Mouse (Mus musculus) cerebellum, postnatal 36 days (tissue): ENCODE results near the gene Thtpa.

Experiments
- DNase-seq, 2 experiments: peaks; one replicate each; pipeline ENCODE4 v3.0.0; 2021 to 2022; ENCODE audit warnings: mixed read lengths in 2 of 2

Thtpa gene

DNA sequence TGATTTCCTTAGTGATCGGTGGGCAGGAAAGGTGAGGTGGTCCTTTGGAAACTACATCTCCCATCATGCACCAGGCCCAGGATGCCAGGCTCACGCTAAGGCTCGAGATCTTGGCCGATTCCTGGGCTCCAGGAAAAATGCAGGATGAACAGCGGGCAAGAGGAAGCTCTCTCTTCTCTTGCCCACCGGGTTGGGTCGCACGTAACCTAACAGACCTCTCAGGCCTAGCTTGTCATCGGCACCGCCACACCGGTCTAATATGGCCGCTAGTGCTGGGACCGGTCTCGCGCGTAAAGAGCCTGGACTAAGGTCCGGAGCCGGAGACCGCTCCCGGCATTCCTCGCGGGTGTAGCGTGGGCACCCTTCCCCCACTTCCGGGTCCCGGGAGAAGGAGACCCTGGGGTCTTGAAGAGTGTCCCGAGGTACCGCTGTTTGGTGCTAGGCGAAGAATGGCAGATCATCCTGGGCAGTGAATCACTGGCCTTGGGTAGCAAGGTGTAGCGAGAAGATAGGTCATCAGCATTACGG lies at the start of gene Thtpa:
Gene Thtpa (plus strand): TSS at position 81 of the 528 bp plus-strand sequence.
- DNase-seq: peak; percentile 83 to 85

DNA sequence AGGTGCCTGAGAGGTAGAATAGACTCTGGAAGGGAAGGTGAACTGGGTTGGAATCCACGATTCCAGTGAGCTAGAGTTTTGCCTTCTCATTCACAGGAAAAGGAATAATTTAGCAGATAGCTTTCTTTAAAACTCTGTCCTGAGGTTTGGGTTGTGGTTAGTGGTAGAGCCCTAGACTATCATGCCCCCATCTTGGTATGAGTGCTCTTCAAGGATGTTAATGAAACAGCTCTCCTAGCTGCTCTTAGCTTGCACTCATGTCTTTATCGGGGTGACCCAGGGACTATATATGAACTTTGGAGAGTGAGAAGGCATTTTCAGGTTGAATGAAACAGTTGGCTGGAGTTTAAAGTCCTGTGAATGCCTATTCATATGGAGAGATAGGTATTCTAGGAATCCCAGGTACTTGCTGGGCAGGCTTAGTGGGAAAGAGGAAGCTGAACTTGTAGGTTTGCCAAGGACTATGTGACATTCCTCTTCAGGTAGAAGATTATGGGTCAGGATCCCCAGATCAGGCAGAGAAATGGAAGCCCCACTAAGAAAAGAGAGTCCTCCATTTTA lies 46.5 kb upstream of the Thtpa start:
- no peak for DNase-seq

DNA sequence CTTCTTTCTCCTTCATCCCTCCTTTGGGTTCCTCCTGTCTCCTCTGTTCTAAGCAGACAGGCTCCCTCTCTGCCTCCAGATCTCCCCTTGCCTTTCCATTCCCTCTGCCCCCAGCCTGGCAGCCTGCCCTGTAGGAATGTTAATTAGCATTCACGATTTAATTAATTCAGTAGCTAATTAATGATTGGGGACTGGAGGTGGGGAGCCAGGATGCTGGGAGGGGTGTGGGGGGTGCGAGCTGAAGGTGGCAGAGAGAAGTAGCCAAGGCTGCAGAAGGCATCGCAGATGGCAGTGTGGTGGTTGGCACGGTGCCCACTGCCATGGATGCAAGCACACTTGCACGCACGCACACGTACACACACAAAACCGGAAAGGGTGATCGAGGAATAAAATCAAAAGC lies 42.1 kb upstream of the Thtpa start:
- peak; percentile 95 to 97 for DNase-seq

DNA sequence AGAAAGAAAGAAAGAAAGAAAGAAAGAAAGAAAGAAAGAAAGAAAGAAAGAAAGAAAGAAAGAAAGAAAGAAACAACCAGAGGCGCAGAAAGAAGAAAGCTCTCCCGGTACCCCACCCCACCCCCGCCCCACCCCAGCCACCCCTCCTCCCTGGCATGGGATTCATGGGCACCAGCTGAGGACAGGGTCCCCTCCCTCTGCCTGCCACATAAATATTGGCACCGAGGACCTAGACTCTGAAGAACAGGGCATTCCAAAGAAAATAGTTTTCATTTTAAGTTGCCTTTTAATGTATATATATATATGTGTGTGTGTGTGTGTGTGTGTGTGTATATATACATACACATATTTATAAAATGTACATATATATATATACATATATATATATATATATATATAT lies 41.5 kb upstream of the Thtpa start:
- DNase-seq: no peak

DNA sequence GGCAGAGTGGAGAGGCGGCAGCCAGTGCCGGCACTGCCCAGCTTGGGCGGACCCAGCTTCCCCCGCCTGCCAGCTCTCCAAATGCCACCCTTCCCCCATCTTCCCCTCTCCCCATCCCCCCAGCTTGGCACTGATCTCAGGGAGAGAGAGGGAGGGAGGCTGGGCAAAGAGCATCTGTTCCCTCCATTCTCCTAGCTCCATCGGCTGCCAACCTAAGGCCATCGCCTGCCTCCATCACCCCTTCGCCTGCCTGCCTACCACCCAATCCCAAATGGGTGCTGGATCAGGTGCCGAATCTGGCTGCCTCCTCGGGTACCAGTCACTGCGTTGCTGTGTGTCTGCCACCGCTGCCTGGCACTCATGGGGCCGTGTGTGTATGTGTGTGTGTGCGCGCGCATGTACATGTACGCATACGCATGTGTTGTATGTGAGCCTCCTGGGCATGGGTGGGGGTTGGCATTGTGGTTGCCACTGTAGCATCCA lies 40.8 kb upstream of the Thtpa start:
- peak; percentile 89 to 94 for DNase-seq

DNA sequence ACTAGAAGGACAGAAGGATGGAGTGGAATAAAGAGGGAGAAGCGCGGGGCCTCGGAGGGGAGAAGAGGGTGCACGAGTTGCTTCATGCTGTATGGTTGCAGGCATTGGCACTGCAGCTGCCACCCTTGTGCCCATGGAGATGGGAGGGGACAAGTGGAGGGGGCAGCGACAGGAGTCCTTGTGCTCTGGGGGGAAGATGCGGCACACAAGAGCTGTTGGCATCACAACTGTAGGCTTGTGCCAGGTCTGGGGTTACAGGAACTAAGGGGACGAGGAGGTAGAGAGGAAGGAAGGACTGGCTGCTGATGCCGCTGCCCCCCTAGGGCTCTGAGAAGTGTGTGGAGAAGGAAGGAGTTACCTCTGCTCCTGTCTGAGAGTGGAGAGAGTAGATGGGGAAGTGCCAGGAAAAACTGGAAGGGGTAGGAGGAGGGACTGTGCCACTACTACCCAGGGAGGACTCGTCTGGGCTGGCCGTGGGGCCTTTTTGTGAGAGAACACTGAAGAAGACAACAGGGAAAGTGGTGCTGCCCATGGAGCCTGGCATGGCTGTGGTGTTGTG lies 40.3 kb upstream of the Thtpa start:
- DNase-seq: peak; percentile 76 to 78

DNA sequence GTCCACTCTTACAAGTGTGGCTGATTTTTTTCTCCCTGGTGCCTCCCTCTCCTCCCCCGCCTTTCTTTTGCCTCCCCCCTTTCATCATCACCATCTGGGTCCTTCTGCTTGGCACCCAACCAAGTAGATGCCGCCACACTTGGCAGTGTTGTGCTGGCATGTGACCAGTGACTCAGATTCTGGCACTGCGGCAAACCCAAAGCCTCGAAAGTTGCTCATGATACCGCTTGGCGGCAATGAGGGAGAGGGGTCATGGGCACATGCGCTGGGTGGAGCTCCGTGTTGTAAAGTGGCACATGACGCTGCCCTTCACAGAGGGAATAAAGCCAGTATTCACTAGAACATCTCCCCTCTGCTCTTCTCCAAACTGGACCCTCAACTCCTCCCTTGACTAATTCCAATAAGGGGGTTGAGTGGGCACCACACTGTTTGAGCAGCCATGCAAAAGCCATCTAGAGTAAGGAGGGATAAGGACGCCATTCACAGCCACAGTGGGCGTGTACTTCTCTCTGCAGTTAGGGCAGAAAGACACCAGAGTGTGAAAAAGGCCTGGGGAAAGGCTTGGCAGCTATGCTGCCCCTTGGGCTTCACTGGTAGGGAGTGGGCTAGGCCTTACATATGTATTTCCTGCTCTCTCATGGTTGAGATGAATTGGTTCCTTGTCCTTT lies 39.3 kb upstream of the Thtpa start:
- DNase-seq: peak; percentile 94 to 97

DNA sequence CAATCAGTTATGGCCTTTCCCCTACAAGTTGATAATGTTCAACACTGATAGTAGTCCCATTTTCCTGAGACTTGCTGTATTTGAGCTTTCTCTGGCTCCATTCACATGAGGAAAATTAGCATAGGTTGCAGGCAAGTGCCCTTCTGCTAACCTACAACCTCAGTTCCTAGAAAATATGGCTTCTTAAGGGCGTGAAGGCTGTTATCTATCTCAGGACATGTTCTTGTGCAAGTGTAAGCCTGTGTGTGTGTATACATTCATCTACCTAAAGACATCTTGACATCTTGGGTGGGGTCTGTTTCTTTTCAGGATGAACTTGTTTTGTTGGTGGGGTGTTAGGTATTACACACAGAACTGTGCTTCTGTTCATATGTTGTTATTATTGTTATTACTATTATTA lies 35.6 kb upstream of the Thtpa start:
- DNase-seq: no peak

DNA sequence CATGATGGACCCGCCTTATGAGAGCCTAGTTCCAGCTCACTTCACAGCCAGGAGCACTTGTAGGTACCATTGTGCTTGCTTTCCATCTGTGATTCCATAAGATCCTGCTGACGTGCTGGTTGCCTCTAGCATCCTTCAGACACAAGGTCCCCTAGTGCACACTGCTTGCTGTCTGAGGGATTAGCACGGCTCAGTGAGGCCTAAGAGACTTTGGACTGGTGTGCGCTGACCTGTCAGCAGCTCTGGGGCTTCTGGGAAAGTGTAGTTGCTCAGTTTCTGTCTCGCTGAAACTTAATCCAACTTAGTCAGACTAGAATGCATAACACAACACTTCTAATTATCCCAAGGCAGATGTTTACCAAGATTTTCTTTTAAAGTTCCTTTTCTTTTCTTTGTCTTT lies 34.7 kb upstream of the Thtpa start:
- peak in 1 of 2 experiments; percentile 25 for DNase-seq

DNA sequence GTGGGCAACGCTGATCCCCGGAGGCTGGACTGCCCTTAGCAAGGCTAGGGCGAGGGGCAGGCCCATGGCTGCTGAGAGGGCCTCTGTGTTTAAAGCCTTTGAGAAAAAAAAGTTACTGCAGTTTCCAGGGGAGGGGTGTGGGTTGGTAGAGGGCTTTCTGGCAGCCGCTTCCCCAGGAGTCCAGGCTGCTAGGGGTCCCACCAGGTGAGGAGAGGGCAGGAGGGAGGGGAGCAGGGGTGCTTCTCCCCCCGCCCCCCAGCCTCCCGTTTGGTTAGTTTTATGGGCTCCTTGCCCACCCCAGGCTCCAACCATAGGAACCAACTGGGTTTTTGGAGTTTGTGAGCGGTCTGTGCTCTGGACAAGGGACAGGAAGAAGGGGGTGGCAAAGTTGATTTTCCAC lies 32.7 kb upstream of the Thtpa start:
- peak in 1 of 2 experiments; percentile 19 for DNase-seq

DNA sequence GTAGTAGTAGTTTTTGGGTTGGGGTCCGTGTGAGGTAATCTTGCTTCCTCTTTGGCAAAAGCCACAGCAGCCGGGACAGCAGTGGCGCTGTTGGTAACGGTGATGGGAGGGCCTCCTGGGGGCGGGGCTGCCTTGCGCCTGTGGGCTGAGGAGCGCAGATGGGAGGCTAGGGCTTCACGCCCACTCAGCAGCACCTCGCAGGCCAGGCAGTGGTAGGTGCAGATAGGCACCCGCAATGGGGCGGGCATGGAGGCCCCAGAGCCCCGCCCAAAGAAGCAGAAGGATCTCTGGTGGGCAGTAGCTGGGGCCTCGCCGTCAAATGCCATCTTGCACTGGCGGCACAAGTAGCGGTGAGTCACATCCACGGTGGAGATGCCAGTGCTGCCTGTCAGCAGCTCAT lies 32.0 kb upstream of the Thtpa start:
- DNase-seq: peak; percentile 61 to 76

DNA sequence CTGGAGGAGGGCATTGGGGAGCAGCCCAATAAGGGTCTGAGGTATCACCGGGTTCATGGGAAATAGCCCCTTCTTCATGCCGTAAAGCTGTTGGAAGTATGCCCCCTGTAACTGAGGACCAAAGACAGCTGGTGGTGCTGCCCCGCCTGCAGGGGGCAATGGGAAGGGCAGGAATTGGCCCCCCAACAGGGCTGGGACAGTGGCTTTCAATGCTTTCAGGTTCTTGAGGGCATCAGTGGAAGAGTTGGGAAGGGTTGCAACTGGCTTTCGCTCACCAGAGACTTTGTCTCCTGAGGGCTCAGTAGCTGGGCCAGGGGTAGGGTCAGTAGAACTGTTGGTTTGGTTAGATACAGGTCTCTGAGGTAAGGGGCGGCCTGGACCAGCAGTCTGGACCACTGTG lies 31.5 kb upstream of the Thtpa start:
- no peak for DNase-seq

DNA sequence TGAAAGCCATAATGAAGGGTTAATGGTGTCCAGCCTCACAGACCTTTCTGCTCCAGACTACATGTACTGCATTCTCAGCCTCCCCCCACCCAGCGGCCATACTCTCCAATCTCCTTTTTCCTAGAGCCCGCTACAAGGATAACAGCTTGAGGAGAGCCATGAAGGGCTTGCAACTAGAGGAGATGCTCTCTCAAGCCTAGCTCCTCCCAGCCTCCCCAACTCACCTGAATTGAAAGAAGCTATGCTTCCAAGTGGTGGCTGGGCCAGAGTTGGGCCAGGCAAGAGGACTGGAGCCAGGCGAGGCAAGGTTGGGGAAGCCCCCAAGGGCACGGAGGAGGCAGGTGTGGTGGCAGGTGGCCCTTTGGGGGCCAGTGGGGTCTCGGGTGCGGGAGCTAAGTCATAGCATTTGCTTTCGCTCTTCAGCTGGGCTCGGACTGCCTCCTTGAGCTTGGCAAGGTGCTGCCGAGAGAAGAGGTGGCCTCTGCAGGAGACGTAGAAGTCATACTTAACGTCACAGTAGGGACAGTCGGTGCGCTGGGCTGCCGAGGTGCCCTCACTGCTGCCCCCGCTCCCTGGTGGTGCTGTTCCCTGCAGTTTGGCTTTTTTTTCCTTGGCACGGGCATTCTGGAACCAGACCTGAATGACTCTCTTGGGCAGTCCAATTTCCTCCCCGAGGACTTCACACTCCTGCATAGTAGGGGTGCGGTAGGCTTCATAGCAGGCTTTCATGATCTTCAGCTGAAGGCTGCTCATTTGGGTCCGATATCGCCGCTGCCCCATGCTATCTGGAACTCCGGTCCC lies 30.8 kb upstream of the Thtpa start:
- DNase-seq: peak; percentile 58 to 63

DNA sequence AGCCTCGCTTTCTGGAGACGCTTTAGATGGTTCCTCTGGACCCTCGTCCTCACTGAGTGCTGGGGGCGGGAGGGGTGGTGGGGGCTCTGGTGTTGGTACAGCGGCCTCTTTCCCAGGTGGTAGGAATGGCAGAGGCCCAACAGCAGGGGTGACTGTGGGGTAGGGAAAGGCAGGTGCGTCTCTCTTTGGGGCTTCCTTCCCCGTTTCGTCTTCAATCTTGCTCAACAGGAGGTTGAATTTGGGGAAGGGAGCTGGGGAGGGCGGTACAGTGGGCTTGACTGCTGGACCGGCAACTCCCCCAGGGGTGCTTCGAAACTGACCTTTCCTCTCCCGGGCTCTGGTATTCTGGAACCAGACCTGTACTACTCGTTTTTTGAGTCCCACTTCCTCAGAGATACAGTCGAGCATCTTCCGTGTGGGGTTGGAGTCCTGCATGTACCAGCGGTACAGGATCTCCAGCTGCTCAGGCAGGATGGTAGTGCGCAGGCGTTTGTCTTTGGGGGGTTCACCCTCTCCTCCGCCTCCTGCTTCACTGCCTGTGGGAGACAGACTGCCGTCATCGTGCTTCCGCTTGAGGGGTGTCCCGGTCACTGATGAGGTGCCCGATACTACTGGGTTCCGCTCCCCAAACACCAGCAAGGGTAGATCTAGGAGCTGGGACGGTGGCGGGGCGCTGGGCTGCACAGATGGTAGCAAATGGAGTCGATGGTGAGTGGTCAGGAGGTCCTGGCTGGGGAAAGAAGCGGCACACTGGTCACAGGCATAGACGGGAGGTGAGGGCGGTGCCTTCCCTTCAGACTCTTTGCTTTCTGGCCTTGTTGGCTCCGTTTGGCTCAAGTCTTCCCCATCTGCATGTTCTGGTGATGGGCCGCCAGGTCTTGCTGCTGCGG lies 29.9 kb upstream of the Thtpa start:
- peak; percentile 62 to 64 for DNase-seq

DNA sequence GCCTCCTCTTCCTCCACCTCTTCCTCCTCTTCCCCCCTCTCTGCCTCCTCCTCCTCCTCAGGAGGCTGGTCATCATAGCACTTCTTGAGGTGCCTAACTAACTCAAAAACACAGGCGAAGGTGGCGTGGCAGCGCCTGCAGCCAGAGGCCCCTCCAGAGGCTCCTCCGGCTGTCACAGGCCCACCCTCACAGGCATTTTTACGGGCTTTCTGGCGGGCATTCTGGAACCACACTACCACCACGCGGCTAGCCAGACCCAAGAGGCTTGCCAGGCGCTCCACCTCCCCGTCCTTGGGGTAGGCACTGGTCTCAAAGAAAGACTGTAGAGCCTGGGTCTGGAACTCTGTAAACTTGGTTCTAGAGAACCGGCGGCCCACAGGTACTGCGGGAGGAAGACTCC lies 29.2 kb upstream of the Thtpa start:
- peak in 1 of 2 experiments; percentile 43 for DNase-seq

DNA sequence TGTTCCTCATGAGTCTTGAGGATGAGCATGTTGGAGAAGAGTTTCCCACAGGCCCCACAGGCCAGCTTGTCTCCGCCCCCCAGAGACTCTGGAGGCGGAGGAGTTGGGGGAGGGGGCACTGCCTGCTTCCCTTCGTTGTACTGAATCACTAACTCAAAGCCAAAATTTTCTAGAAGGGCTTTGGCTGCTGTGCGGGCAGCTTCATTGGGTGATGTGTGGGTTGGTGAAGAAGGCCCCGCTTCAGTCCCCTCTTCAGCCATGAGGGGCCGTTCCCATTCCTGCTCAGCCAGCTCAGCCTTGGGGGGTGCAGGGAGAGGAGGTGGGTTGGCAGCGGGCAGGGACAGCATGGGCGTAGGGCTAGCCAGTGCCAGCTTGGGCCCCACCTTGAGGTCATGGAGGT lies 28.5 kb upstream of the Thtpa start:
- DNase-seq: peak in 1 of 2 experiments; percentile 28

DNA sequence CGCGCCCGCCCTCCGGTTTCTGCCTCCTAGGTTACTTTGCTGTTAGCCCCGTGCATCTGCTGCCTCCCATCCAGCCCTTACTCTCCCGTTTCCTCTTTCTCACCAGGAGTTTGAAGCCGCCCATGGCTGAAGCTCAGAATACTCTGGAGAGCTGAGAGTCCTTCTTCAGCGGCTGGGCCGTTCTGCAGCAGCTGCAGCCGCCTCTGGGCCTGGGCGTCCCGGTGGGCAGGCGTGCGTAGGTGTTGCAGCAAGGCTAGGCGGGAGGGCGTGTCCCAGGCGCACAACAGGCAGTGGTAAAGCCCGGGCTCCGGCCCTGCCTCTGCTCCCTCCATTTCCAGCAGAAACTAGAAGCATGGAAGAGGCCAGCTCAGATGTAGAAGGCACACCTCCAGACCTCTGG lies 22.8 kb upstream of the Thtpa start:
- peak in 1 of 2 experiments; percentile 23 for DNase-seq

DNA sequence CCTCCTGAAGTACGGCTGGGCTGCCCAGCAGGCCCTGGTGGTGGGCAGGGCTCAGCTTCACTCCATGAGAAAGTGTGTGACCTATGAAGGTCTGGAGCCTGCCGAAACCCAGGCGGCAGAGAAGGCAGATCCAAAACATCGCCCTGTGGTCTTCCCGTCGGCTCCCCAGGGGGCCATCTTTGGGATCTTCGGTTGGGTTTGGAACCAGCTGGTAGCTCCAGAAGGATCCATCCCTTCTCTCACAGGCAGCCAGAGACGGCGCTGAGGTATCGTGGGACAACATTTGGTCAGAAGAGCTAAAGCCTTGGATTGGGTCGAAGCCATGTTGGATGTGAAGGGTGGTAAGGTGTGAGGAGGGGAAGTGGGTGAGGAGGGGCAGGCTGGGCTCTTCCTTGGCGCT lies 20.2 kb upstream of the Thtpa start:
- DNase-seq: peak in 1 of 2 experiments; percentile 35

DNA sequence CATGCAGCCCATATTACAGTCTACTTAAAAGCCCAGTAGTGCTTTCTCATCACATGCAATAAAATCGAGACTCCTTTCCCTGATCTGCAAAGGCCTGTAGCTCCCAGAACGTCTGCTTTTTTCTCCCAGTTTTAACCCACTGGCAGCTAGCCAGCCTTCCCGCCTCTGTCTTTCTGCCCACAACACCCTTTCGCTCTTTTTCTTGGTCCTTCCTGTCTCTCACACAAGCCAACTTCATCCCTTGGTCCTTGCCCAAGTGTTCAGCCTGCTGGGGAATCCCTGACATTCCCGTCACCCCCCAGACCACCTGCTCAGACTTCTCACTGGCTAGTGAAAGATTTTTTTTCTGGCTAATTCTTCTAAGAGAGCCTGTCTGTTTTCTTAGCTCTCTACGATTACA lies 18.4 kb upstream of the Thtpa start:
- DNase-seq: peak; percentile 57 to 58

DNA sequence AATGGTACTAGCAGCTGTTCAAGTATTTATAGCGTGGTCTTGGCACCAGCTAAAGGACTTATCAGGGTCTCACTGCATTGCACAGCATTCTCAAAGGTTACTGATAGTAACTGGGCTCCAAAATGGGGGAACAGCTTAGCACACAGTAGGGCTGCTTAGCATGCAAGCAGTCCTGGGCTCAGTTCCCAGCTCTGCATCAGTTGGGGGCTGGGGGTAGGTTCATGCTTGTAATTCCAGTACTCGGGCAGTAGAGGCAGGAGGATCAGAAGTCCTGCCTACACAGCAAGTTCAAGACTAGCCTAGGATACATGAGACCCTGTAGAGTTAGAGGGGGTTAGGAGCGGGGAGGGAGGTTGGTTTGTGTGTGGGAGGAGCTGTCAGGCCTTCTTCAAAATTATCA lies 17.6 kb upstream of the Thtpa start:
- no peak for DNase-seq

DNA sequence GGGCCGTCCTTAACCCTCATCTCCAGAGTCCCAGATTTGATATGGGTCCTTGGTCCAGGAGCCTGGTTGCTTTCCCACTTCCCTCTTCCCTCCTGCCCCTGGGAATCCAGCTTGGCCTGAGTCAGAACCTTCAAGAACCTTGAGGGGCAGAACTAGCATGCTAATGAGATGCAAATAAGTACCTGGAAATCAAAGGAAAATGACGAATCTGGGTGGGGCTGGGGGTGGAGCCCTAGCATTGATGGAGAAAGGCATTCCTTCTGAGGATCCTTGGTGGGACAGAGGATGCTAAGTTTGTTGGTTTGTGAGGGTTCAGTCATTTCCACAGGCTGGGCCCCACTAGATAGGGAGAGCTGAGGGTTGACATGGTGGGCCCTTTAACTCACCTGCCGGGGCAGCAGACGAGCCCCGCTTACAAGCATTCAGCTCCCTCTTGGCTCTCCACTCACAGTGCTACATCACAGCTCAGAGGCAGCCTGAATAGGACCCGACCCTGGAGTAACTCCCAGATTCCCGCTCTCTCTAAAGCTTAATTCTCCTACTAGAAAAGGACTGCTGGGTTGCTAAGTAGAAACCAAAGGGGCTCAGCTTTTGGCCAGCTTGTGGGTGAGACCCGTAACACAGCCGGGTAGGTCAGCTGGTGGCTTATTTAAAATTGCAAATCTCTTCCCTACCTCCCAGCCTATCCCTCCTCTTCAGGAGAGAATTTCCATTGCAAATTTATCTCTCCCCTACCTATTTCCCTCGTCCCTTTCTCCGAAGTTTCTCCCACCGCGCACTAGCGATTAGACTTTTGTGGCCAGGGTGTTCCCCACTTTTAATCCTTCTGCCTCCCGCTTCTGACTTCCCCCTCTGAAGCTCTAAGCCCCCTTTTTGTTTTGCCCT lies 16.9 kb upstream of the Thtpa start:
- DNase-seq: peak in 1 of 2 experiments; percentile 11
